Mouse (Mus musculus): ENCODE measurements around the gene Catip. TPM values are rescaled to one million over a fixed set of nuclear protein-coding genes. Genes with fewer than 3 reads are reported as not detected.
"Not testable (repeated sequence)": the region's sequence is repeated elsewhere in the genome, so short reads cannot be mapped to it uniquely, and the experiment has no call there.

The Catip gene
- polyA plus RNA-seq, 1 experiment from 2014 or later = 1.1 TPM

DNA sequence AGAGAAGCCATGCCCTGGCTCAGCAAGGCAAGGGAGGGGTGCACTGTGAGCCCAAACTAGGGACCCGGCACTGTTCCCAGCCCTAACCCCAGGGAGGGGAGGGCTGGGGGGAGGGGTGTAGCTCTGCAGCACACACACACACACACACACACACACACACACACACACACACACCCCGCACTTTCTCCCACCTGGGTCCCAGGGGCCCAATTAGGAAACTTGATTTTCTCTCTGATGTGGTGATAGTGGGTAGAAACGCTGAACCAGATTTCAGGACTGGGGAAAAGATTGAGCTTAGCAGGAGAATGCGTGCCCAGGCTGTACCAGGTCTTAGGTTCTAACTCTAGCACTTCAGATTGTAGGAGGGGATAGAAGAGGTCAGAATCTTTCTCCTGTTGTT lies 23.3 kb upstream of the Catip start:
- ATAC-seq (ENCODE audit: low FRiP score) (no peak), DNase-seq (ENCODE audit: low spot score) (no peak)
- H3K4me2 ChIP-seq (replicated peaks; ENCODE audit: low read depth, low read length) = no peak overlapping the region
- WGBS = 76% methylated on average over 4 of the region's 4 CpGs
- H3K4me1 ChIP-seq (replicated peaks; ENCODE audit: control insufficient read depth, insufficient read depth, low read length) = no peaks in the 10 kb centered on the region
- H3K36me3 ChIP-seq (ENCODE audit: control insufficient read depth, insufficient read depth, low read length) = no peaks in the 10 kb centered on the region
- H3K27me3 ChIP-seq (ENCODE audit: control insufficient read depth, insufficient read depth, low read length) = no peaks in the 10 kb centered on the region
- H3K27ac ChIP-seq (ENCODE audit: low read depth, low read length) = no peak overlapping the region
- no peaks in the 10 kb centered on the region for H3K9me3 ChIP-seq (ENCODE audit: control insufficient read depth, low read length)
- H3K4me3 ChIP-seq (ENCODE audit: low read depth, low read length) = no peak overlapping the region
- no peak overlapping the region for H3K9ac ChIP-seq (ENCODE audit: low read depth, low read length)

DNA sequence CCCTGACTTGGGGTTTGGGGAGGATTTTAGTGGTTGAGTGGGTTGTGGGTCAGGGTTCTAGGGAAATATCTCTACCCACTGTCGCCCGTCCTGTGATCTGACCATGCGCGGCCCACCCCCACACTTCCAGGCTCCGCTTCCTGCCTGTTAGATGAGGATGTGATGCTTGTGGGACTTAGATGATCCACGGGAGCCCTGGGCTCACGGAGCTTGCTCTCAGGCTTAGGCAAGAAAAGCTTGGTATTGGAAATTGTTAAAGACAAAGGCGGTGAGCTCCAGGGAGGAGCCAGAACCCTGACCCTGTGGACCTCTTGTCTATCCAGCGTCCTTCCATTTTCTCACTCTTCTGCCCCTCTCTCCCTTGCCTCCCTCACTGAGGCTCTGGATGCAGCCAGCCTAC lies 22.0 kb upstream of the Catip start:
- no peaks in the 10 kb centered on the region for H3K36me3 ChIP-seq (ENCODE audit: control insufficient read depth, insufficient read depth, low read length)
- no peak overlapping the region for H3K4me3 ChIP-seq (ENCODE audit: low read depth, low read length)
- DNase-seq (ENCODE audit: low spot score) = no peak
- H3K9me3 ChIP-seq (ENCODE audit: control insufficient read depth, low read length) = no peaks in the 10 kb centered on the region
- H3K4me1 ChIP-seq (replicated peaks; ENCODE audit: control insufficient read depth, insufficient read depth, low read length) = no peaks in the 10 kb centered on the region
- H3K27ac ChIP-seq (ENCODE audit: low read depth, low read length) = no peak overlapping the region
- no peak for ATAC-seq (ENCODE audit: low FRiP score)
- 88% methylated on average over 9 of the region's 9 CpGs for WGBS
- H3K4me2 ChIP-seq (replicated peaks; ENCODE audit: low read depth, low read length) = no peak overlapping the region
- no peaks in the 10 kb centered on the region for H3K27me3 ChIP-seq (ENCODE audit: control insufficient read depth, insufficient read depth, low read length)
- H3K9ac ChIP-seq (ENCODE audit: low read depth, low read length) = no peak overlapping the region

DNA sequence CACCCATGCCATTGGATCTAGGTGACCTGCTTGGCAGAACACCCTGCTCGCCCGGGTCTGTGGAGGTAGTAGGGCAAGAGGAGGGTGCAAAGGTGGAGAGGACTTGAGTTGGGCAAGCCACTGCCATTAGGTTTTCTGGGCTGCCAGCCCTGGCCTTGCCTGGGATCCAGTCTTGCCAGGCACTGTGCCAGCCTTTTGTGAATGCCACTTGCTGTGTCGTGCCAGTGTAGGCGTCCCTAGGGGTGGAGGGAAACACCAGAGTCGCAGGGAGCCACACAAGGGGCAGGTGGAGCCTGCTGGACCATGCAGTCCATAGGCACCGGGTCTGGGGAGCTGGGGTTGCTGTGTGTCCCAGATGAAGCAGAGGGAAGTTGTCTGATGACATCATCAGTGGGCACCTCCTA lies 21.5 kb upstream of the Catip start:
- H3K4me1 ChIP-seq (replicated peaks; ENCODE audit: control insufficient read depth, insufficient read depth, low read length) = no peaks in the 10 kb centered on the region
- no peaks in the 10 kb centered on the region for H3K9me3 ChIP-seq (ENCODE audit: control insufficient read depth, low read length)
- H3K4me2 ChIP-seq (replicated peaks; ENCODE audit: low read depth, low read length) = no peak overlapping the region
- no peak overlapping the region for H3K4me3 ChIP-seq (ENCODE audit: low read depth, low read length)
- H3K27me3 ChIP-seq (ENCODE audit: control insufficient read depth, insufficient read depth, low read length) = no peaks in the 10 kb centered on the region
- no peak for ATAC-seq (ENCODE audit: low FRiP score)
- WGBS = 97% methylated on average over 6 of the region's 6 CpGs
- no peak for DNase-seq (ENCODE audit: low spot score)
- H3K36me3 ChIP-seq (ENCODE audit: control insufficient read depth, insufficient read depth, low read length) = no peaks in the 10 kb centered on the region
- no peak overlapping the region for H3K9ac ChIP-seq (ENCODE audit: low read depth, low read length)
- H3K27ac ChIP-seq (ENCODE audit: low read depth, low read length) = no peak overlapping the region

DNA sequence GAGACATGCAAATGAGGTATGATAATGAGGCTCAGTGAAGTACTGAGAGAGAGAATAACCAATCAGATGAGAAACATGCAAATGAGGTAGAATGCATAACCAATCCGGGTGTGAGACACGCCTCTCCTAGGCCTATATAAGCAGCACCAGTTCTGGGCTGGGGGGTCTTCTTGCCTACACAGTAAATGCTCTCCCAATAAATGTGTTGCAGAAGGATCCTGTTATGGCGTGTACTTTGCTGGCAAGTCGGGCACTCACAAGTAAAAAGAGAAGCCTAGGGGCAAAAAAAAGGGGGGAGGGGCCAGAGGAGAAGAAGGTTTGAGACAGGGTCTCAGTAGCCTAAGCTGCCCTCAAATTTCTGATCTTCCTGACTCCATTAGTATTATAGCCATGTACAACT lies 20.9 kb upstream of the Catip start:
- H3K4me2 ChIP-seq (replicated peaks; ENCODE audit: low read depth, low read length); H3K9me3 ChIP-seq (ENCODE audit: control insufficient read depth, low read length); H3K4me1 ChIP-seq (replicated peaks; ENCODE audit: control insufficient read depth, insufficient read depth, low read length); H3K4me3 ChIP-seq (ENCODE audit: low read depth, low read length); H3K27me3 ChIP-seq (ENCODE audit: control insufficient read depth, insufficient read depth, low read length); H3K36me3 ChIP-seq (ENCODE audit: control insufficient read depth, insufficient read depth, low read length); ATAC-seq (ENCODE audit: low FRiP score); H3K27ac ChIP-seq (ENCODE audit: low read depth, low read length); H3K9ac ChIP-seq (ENCODE audit: low read depth, low read length); DNase-seq (ENCODE audit: low spot score): not testable (repeated sequence)
- 95% methylated on average over 4 of the region's 4 CpGs for WGBS

DNA sequence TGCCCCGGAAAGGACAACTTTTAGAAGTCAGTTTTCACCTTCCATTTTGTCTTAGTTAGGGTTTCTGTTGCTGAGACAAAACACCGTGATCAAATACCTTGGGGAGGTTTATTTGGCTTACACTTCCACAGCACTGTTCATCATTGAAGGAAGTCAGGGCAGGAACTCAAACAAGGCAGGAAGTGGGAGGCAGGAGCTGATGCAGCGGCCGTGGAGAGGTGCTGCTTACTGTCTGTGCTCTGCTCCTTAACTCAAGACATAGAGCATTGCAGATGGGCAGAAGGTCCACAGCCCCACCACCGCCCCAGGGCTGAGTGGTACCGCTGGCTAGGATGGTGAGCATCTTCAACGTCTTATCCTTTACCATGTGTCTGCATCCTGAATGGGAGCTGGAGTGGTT lies 20.0 kb upstream of the Catip start:
- Histone ChIP-seq H3K27me3 (ENCODE audit: control insufficient read depth, insufficient read depth, low read length) (no peaks in the 10 kb centered on the region), H3K36me3 (ENCODE audit: control insufficient read depth, insufficient read depth, low read length) (no peaks in the 10 kb centered on the region), H3K4me1 (replicated peaks; ENCODE audit: control insufficient read depth, insufficient read depth, low read length) (no peaks in the 10 kb centered on the region), H3K9ac (ENCODE audit: low read depth, low read length) (no peak overlapping the region), H3K4me3 (ENCODE audit: low read depth, low read length) (no peak overlapping the region), H3K4me2 (replicated peaks; ENCODE audit: low read depth, low read length) (no peak overlapping the region), H3K9me3 (ENCODE audit: control insufficient read depth, low read length) (no peaks in the 10 kb centered on the region), H3K27ac (ENCODE audit: low read depth, low read length) (no peak overlapping the region)
- 89% methylated on average over 7 of the region's 7 CpGs for WGBS
- ATAC-seq (ENCODE audit: low FRiP score) = no peak
- no peak for DNase-seq (ENCODE audit: low spot score)

DNA sequence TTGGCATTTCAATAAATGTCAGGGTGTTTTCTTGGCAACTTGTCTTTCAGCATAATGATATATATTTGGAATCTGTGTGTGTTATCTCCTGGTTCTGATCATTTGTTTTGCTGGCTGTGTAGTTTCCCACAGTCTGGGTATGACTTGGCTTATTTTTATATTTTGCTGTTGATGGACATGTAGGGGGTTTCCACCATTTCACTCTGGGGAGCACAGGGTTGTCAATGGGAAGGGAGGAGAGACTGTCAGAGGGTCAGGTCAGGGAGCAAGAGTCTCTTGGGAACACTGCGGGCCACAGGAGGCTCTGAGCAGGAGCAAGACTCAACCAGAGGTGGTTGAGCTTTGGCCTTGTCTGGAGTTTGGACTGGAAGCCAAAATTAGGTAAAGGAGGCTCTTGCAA lies 19.6 kb upstream of the Catip start:
- Histone ChIP-seq H3K4me1 (replicated peaks; ENCODE audit: control insufficient read depth, insufficient read depth, low read length) (no peaks in the 10 kb centered on the region), H3K9ac (ENCODE audit: low read depth, low read length) (no peak overlapping the region), H3K4me3 (ENCODE audit: low read depth, low read length) (no peak overlapping the region), H3K36me3 (ENCODE audit: control insufficient read depth, insufficient read depth, low read length) (no peaks in the 10 kb centered on the region), H3K9me3 (ENCODE audit: control insufficient read depth, low read length) (no peaks in the 10 kb centered on the region), H3K27me3 (ENCODE audit: control insufficient read depth, insufficient read depth, low read length) (no peaks in the 10 kb centered on the region), H3K4me2 (replicated peaks; ENCODE audit: low read depth, low read length) (no peak overlapping the region), H3K27ac (ENCODE audit: low read depth, low read length) (no peak overlapping the region)
- ATAC-seq (ENCODE audit: low FRiP score) (no peak), DNase-seq (ENCODE audit: low spot score) (no peak)
- WGBS = 92% methylated on average over 1 of the region's 1 CpGs

DNA sequence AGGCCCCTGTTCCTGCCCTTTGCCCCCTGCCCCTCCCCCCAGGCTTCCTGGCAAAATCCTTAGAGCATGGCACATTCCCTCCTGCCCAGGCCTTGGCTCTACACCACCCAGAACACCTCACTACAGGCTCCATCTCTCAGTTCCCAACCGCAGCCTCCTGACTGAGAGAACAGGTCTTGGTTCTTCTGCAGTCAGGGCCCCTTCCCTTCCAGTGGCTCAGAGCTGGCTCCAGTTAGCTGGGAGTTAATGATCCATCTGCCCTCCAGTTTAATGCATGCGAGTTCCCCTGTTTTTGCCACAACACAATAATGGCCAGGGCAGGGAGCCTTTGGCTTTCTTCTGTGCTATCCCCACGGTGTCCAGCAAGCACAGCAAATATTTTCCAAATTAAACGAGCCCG lies 18.7 kb upstream of the Catip start:
- no peak for DNase-seq (ENCODE audit: low spot score)
- no peak overlapping the region for H3K4me2 ChIP-seq (replicated peaks; ENCODE audit: low read depth, low read length)
- no peak overlapping the region for H3K4me3 ChIP-seq (ENCODE audit: low read depth, low read length)
- WGBS = 54% methylated on average over 5 of the region's 5 CpGs
- no peaks in the 10 kb centered on the region for H3K4me1 ChIP-seq (replicated peaks; ENCODE audit: control insufficient read depth, insufficient read depth, low read length)
- H3K27me3 ChIP-seq (ENCODE audit: control insufficient read depth, insufficient read depth, low read length) = no peaks in the 10 kb centered on the region
- no peak overlapping the region for H3K9ac ChIP-seq (ENCODE audit: low read depth, low read length)
- H3K27ac ChIP-seq (ENCODE audit: low read depth, low read length) = no peak overlapping the region
- no peak for ATAC-seq (ENCODE audit: low FRiP score)
- H3K9me3 ChIP-seq (ENCODE audit: control insufficient read depth, low read length) = no peaks in the 10 kb centered on the region
- no peaks in the 10 kb centered on the region for H3K36me3 ChIP-seq (ENCODE audit: control insufficient read depth, insufficient read depth, low read length)

DNA sequence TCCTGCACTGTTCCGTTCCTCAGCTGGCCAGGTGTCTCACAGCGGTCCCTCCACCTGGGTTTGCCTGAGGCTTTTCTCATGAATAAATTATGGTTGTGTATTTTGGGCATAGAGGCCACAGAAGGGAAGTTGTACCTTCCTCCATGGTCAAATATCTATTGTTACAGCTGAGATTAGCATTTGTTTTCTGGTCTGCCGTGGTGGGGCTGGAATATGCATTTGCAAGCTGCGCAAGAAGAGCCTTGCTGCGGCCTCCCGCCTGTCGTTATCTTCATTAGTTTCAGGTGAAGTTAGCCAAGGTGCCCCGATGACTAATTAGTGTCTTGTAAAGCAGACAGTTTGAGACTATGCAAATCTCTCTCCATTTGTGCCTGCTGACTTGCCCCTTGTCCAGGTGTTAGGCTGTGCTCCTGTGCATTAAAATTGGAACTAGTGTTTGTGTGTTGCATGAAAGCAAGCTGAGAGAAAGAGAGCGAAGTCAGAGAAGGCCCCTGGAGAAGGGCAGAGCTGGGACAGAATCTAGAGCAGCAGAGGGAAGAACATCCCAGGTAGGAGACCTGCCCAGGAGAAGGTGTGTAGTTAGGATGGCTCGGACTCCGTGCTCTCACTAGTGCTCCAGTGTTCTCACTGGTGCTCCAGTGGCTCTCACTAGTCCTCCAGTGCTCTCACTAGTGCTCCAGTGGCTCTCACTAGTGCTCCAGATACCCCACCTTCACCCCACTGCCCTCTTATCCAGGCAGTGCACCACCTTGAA lies 17.6 kb upstream of the Catip start:
- WGBS = 78% methylated on average over 11 of the region's 11 CpGs
- no peak for ATAC-seq (ENCODE audit: low FRiP score)
- H3K27me3 ChIP-seq (ENCODE audit: control insufficient read depth, insufficient read depth, low read length) = no peaks in the 10 kb centered on the region

DNA sequence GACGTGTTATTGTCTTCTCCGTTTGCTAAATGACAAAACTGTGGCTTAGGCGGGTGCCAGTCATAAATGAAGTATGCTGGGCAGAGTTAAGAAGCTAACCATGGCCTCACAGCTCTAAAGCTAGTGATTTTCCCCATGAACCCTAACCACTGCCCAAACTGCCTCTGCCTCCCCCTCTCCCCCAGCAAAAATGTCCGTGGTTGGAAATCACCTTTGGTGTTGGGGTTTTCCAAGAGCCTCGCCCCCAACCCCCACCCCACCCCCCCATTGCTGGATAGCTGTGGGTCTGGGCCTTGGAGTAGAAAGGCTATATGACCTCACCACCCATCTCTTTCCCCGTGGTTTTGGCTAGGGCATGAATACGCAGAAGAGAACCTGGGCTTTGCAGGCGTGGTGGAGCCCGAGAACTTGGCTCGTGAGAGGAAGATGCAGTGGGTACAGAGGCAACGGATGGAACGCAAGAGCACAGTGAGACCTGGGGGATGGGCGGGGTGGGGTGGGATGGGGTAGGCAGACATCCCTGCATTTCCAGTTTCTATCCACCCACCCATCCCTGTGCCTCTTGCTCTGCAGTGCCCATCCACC lies 10.6 kb upstream of the Catip start:
- 91% methylated on average over 13 of the region's 13 CpGs for WGBS
- Histone ChIP-seq H3K27me3 (ENCODE audit: control insufficient read depth, insufficient read depth, low read length) (no peaks in the 10 kb centered on the region), H3K36me3 (ENCODE audit: control insufficient read depth, insufficient read depth, low read length) (no peaks in the 10 kb centered on the region), H3K9ac (ENCODE audit: low read depth, low read length) (no peak overlapping the region), H3K4me1 (replicated peaks; ENCODE audit: control insufficient read depth, insufficient read depth, low read length) (no peaks in the 10 kb centered on the region), H3K4me3 (ENCODE audit: low read depth, low read length) (no peak overlapping the region), H3K9me3 (ENCODE audit: control insufficient read depth, low read length) (no peaks in the 10 kb centered on the region), H3K4me2 (replicated peaks; ENCODE audit: low read depth, low read length) (no peak overlapping the region), H3K27ac (ENCODE audit: low read depth, low read length) (no peak overlapping the region)
- DNase-seq (ENCODE audit: low spot score) = no peak
- ATAC-seq (ENCODE audit: low FRiP score) = no peak

More for the DNA sequence above, 17.6 kb upstream of the Catip start:
- H3K9me3 ChIP-seq (ENCODE audit: control insufficient read depth, low read length) = no peaks in the 10 kb centered on the region
- no peak overlapping the region for H3K27ac ChIP-seq (ENCODE audit: low read depth, low read length)
- H3K4me1 ChIP-seq (replicated peaks; ENCODE audit: control insufficient read depth, insufficient read depth, low read length) = no peaks in the 10 kb centered on the region
- H3K4me2 ChIP-seq (replicated peaks; ENCODE audit: low read depth, low read length) = no peak overlapping the region
- no peaks in the 10 kb centered on the region for H3K36me3 ChIP-seq (ENCODE audit: control insufficient read depth, insufficient read depth, low read length)
- no peak for DNase-seq (ENCODE audit: low spot score)
- no peak overlapping the region for H3K4me3 ChIP-seq (ENCODE audit: low read depth, low read length)
- no peak overlapping the region for H3K9ac ChIP-seq (ENCODE audit: low read depth, low read length)
